Mouse (Mus musculus) hindbrain, embryonic 15.5 days (tissue): ENCODE data around the gene Ankrd6. TPM values are rescaled to one million over a fixed set of nuclear protein-coding genes. Genes with fewer than 3 reads are reported as not detected.

ENCODE experiments used
- ATAC-seq: fragments of 200-750 bp; cut with Nextera tagmentation; 2 replicates; pipeline ENCODE4 v1.8.0; 2017; ENCODE audit warnings: low read depth, moderate number of reproducible peaks, moderate TSS enrichment; ENCODE audit not compliant: low FRiP score
- H3K27ac ChIP-seq: fragments of 300-500 bp; sonication (generic); replicated peaks from 2 replicates; pipeline ENCODE4 v1.5.1; 2015; ENCODE audit warnings: mild to moderate bottlenecking, inconsistent platforms
- H3K27me3 ChIP-seq: fragments of 300-500 bp; sonication (generic); 2 replicates; pipeline ENCODE4 v1.6.1; 2015; ENCODE audit warnings: control low read depth, inconsistent platforms
- H3K36me3 ChIP-seq: fragments of 300-500 bp; sonication (generic); 2 replicates; pipeline ENCODE4 v1.6.1; 2015; ENCODE audit warnings: control low read depth, inconsistent platforms
- H3K4me1 ChIP-seq: fragments of 300-500 bp; sonication (generic); replicated peaks from 2 replicates; pipeline ENCODE4 v1.6.1; 2015; ENCODE audit warnings: control low read depth, inconsistent platforms
- H3K4me2 ChIP-seq: fragments of 300-500 bp; sonication (generic); 2 replicates; pipeline ENCODE4 v1.6.1; 2015; ENCODE audit warnings: moderate library complexity, mild to moderate bottlenecking, inconsistent platforms
- H3K4me3 ChIP-seq: fragments of 300-500 bp; sonication (generic); 2 replicates; pipeline ENCODE4 v1.5.1; 2015; ENCODE audit warnings: mild to moderate bottlenecking, inconsistent platforms
- H3K9ac ChIP-seq: fragments of 300-500 bp; sonication (generic); 2 replicates; pipeline ENCODE4 v1.6.1; 2015; ENCODE audit warnings: inconsistent platforms
- H3K9me3 ChIP-seq: fragments of 300-500 bp; sonication (generic); 2 replicates; pipeline ENCODE4 v1.6.1; 2016; ENCODE audit warnings: control low read depth, inconsistent platforms
- WGBS: fragments of 180-500 bp; shearing (Covaris S2); methylation state at CpG from one replicate; pipeline ENCODE4 v1.1.7; 2015; 5-methylcytosine and 5-hydroxymethylcytosine counted together
- polyA plus RNA-seq: library from polyadenylated mRNA; unstranded; fragments of >200 nt; fragmentation: Nextera tagmentation; extraction: Ambion mirVana; gene quantifications from 2 replicates; pipeline ENCODE4 v1.2.1, GENCODE M21; 2015

Gene Ankrd6
- 23.4 and 26.9 TPM in 2 replicates for polyA plus RNA-seq

DNA sequence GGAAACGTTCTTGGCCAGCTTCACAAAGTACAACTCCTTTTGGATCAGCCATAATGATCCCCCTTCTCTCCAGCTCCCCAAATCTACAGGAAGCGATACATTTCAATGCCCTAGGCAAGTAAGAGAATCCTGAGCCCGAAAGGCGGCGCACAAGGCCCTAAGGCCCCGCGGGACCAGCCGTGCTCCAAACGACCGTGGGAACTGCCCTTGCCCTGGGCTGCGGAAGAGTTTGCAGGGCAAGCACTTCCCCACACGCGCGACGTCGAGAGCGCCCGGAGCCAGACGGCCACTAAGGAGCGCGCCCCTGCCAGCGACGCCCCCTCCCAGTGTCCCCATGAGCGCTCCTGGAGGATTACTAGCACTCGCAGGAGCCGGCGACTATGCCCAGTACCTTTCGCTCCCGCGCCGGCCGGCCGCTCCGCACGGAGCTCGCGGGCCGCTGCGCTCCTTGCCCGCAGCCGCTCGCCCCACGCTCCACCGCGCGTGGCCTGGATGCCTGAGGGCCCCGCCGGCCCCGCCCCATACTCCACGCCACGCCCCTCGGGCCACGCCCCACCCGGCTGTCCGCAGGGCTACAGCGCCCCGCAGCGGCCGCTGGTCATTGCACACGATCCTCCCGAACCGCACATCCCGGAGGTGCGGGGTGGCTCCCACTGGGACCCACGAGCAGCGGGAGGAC, at the start of gene Ankrd6:
Gene Ankrd6 (minus strand): TSS at position 486 of the 679 bp plus-strand sequence.
- Histone ChIP-seq H3K36me3 (no peaks in the 10 kb centered on the region), H3K27ac (no peak within 1 kb of the TSS; the same call in 1 of the 2 replicates), H3K4me3 (peak within 1 kb of the TSS; percentile 67), H3K4me2 (peak within 1 kb of the TSS; percentile 88), H3K27me3 (no peaks in the 10 kb centered on the region), H3K4me1 (peaks cover 30% of the 10 kb centered on the region), H3K9me3 (no peaks in the 10 kb centered on the region), H3K9ac (peak within 1 kb of the TSS; percentile 52)
- WGBS = under 1% methylated on average over 66 of the region's 66 CpGs
- peak; percentile 96 for ATAC-seq

DNA sequence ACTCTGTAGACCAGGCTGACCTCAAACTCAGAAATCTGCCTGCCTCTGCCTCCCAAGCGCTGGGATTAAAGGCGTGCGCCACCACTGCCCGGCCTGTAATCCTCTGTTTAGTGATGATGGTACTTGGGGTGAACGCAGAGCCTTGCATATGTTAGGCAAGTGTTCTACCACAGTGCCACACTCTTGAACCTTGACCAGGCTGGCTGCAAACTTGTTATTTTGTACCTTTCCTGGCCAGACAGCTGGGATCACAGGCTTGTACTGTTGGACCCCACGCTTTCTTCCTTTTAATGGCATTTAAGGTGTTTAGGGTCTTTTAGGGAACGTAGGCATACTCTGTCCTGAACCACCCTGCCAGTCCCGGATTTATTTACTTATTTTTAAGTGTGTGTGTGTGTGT, 48.4 kb upstream of the Ankrd6 start:
- H3K4me3 ChIP-seq = no peak overlapping the region
- WGBS = 97% methylated on average over 8 of the region's 8 CpGs
- no peak overlapping the region for H3K9ac ChIP-seq
- no peak overlapping the region for H3K27ac ChIP-seq
- no peaks in the 10 kb centered on the region for H3K27me3 ChIP-seq
- ATAC-seq = no peak
- no peaks in the 10 kb centered on the region for H3K9me3 ChIP-seq
- H3K4me2 ChIP-seq = no peak overlapping the region
- H3K36me3 ChIP-seq = peaks cover 4% of the 10 kb centered on the region; the same call in 1 of the 2 replicates
- no peaks in the 10 kb centered on the region for H3K4me1 ChIP-seq

DNA sequence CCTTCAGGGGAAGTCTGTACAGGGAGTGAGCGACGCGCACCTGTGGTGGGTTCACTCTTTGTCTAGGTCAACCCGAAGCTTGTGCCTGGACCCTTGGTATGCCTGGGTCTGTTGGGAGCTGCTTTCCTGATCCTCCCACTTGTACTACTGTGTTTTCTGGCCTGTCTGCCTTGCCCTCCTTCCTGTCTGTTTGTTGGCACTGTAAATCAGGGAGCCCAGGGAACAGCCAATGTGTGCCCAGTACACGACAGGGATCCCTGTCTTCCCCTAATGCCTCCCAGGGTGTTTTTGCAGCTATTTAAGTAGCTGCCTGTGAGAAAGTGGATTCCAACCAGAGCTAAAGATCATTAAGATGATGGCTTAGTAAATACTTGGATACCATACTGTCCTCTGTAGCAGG, 46.9 kb upstream of the Ankrd6 start:
- Histone ChIP-seq H3K9me3 (no peaks in the 10 kb centered on the region), H3K4me3 (no peak overlapping the region), H3K4me1 (no peaks in the 10 kb centered on the region), H3K27me3 (no peaks in the 10 kb centered on the region), H3K36me3 (peaks cover 4% of the 10 kb centered on the region; the same call in 1 of the 2 replicates), H3K4me2 (no peak overlapping the region), H3K27ac (no peak overlapping the region), H3K9ac (no peak overlapping the region)
- WGBS = 87% methylated on average over 5 of the region's 5 CpGs
- ATAC-seq = no peak

DNA sequence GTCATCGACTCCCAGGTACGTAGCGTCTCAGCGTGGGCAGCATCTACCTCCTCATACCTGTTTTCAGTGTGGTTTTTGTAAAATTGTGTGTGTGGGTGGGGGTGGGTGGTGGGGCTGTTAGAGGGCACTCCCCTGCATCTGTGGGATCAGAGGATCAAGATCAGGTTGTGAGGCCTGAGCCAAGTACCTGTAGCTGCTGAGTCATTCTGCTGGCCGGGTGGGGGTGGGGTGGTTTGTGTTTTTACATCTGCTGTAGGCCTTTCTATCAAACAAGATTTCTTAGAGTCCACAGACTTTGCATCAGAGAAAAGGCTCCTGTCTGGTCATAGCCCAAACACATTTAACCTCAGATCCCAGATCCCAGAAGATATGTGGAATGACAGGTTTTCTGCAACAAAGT, 45.4 kb upstream of the Ankrd6 start:
- peaks cover 2% of the 10 kb centered on the region; the same call in 1 of the 2 replicates for H3K36me3 ChIP-seq
- 98% methylated on average over 5 of the region's 5 CpGs for WGBS

DNA sequence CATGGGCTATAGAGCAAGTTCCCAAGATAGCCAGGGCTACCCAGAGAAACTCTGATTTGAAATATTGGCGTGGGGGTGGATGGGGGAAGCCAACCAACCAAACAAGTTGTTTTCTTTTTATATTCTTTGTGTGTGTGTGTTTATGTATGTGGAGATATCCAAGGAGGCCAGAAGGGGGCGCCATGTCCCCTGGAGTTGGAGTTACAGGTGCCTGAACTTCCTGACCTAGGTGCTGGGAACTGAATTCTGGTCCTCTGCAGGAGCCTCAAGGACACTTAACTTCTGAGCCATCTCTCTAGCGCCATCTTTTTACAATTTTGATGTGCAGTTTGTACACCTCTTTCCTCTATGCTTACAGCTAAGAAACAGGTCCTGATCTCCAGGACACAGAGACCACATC, 43.5 kb upstream of the Ankrd6 start:
- Histone ChIP-seq H3K4me3 (no peak overlapping the region), H3K27ac (no peak overlapping the region), H3K9me3 (no peaks in the 10 kb centered on the region), H3K27me3 (no peaks in the 10 kb centered on the region), H3K36me3 (no peaks in the 10 kb centered on the region; the same call in 1 of the 2 replicates), H3K4me1 (no peaks in the 10 kb centered on the region), H3K4me2 (no peak overlapping the region), H3K9ac (no peak overlapping the region)
- 82% methylated on average over 3 of the region's 3 CpGs for WGBS
- no peak for ATAC-seq

More for the DNA sequence above, 45.4 kb upstream of the Ankrd6 start:
- H3K4me2 ChIP-seq = no peak overlapping the region
- H3K9me3 ChIP-seq = no peaks in the 10 kb centered on the region
- H3K27ac ChIP-seq = no peak overlapping the region
- no peak overlapping the region for H3K9ac ChIP-seq
- H3K27me3 ChIP-seq = no peaks in the 10 kb centered on the region
- H3K4me1 ChIP-seq = no peaks in the 10 kb centered on the region
- no peak for ATAC-seq
- no peak overlapping the region for H3K4me3 ChIP-seq

DNA sequence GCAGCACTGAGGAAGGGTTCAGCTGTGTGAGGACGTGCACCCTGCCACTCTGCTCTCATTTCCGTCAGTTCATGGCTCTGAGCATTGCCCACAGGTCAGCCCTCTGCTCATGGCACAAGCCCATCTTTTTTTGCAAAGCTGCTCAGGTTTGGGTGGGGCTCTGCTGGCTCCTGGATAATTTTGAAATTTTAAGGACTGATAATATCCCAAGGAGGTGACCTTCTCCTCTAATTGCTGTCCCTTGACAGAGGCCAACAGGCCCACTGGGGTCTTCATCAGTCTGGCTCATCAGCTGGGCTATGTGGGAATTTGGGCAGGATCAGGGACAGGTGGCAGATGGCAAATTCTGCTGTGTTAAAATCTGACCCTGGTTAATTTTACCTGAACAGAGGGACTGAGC, 38.7 kb upstream of the Ankrd6 start:
- no peaks in the 10 kb centered on the region for H3K9me3 ChIP-seq
- H3K27ac ChIP-seq = no peak overlapping the region
- no peak overlapping the region for H3K9ac ChIP-seq
- H3K36me3 ChIP-seq = no peaks in the 10 kb centered on the region
- ATAC-seq = no peak
- no peaks in the 10 kb centered on the region for H3K27me3 ChIP-seq
- H3K4me3 ChIP-seq = no peak overlapping the region
- H3K4me2 ChIP-seq = no peak overlapping the region
- WGBS = 76% methylated on average over 2 of the region's 2 CpGs
- peaks cover 20% of the 10 kb centered on the region for H3K4me1 ChIP-seq

DNA sequence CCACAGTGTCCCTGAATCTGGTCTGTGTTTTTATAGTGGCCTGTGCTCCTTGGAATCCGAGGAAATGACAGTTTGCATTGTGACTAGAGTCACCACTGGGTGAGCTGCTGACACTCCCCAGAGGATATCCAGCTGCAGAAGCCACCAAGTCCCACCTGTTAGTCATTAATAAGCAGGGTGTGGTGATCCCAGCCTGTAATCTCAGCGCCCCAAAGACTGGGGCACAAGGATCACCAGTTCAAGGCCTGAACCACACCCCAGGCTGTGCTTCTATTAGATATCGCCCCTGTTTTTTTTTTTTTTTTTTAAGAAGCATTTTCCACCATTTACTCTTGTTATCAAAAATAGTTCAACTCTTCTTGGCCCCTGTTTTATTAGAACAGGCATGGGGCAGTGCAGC, 36.4 kb upstream of the Ankrd6 start:
- WGBS = 77% methylated on average over 3 of the region's 3 CpGs
- Histone ChIP-seq H3K9me3 (no peaks in the 10 kb centered on the region), H3K9ac (no peak overlapping the region), H3K4me1 (peaks cover 29% of the 10 kb centered on the region), H3K27ac (no peak overlapping the region), H3K4me2 (no peak overlapping the region), H3K4me3 (no peak overlapping the region), H3K36me3 (no peaks in the 10 kb centered on the region), H3K27me3 (no peaks in the 10 kb centered on the region)
- no peak for ATAC-seq

DNA sequence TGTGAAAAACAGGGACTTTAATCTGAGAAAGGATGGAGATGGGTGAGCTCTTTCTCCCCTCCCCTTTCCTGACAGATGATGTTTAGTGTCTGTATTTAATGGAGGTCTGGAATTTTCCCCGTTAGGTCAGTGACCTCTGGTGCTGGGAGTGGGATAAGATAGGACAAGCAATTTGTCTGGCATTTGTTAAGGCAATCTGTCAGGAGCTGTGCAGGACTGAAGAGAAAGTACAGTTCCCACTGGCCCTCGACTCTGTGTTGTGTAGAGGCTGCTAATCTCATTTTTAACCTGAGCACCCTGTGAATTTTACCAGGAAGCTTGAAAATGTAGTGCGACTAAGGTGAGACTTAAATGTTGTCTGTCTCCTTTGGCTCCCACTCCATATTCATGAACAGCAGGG, 35.0 kb upstream of the Ankrd6 start:
- 4% methylated on average over 3 of the region's 3 CpGs for WGBS
- no peaks in the 10 kb centered on the region for H3K9me3 ChIP-seq
- H3K4me1 ChIP-seq = peaks cover 34% of the 10 kb centered on the region
- no peaks in the 10 kb centered on the region for H3K36me3 ChIP-seq
- no peak overlapping the region for H3K27ac ChIP-seq
- no peaks in the 10 kb centered on the region for H3K27me3 ChIP-seq
- H3K4me2 ChIP-seq = peak overlapping the region; percentile 82
- ATAC-seq = no peak
- H3K9ac ChIP-seq = no peak overlapping the region
- H3K4me3 ChIP-seq = peak overlapping the region; percentile 88; the same call in 1 of the 2 replicates

DNA sequence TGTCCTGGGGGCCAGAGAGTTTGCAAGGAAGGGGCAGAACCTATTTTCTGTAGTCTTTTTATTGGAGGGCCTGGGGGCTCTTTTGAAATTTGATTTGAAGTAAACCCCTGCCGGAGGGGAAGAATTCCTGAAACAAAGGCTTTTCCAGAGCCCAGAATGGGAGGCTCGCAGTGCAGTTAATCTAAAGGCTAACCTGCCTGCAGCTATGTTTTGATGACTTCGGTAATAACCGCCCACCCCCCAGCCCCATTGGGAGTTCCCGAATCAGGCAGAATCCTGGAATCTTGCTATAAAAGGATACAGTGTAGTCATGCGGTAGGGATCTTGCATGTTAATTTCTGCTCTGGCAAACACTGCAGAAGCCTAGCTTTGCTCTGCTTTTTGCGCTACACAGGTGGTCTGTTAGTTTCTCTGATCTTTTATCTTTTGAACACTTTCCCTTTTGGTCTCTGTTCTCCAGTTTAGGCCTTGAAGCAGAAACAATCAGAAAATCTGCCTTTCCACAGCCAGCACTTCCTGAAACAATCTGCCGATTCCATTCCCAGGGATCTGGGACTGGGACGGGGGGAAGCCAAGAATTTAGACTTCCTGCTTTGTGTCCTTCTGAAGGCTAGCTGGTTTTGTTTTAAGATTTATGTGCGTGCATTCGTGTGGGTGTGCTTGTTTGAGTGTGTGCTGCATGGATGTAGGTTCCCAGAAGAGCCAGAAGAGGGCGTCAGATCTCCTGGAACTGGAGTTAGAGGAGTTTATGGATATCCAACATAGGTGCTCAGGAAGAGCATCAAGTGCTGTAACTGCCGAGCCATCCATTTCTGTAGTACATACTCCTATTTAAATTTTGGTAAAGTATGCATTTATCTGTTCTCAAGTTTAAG, 34.4 kb upstream of the Ankrd6 start:
- Histone ChIP-seq H3K36me3 (no peaks in the 10 kb centered on the region), H3K4me3 (peak overlapping the region; percentile 88), H3K9me3 (no peaks in the 10 kb centered on the region), H3K9ac (peak overlapping the region; percentile 92), H3K27me3 (no peaks in the 10 kb centered on the region), H3K4me1 (peaks cover 34% of the 10 kb centered on the region), H3K27ac (peak overlapping the region; percentile 54; the same call in 1 of the 2 replicates), H3K4me2 (peak overlapping the region; percentile 82)
- ATAC-seq = no peak
- WGBS = 9% methylated on average over 13 of the region's 13 CpGs

DNA sequence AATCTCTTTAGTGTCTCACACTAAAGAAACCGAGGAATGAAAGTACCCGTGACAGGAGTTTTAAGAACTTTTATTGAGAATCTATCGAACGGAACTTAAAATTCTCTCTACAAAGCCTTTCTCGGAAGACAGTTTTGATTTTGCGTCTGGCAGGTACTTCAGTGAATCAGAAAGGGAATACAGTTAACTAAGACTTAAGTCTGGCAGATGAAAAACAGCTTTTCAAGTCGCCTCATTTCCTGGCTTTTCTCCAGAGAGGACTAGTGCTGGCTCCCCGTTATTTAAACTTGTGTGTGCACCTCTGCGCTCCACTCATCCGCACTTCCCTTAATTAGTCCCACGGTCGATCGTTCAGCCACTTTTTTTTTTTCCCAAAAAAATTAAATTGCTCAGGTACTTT, 33.6 kb upstream of the Ankrd6 start:
- Histone ChIP-seq H3K4me2 (peak overlapping the region; percentile 82), H3K4me3 (peak overlapping the region; percentile 88), H3K9me3 (no peaks in the 10 kb centered on the region), H3K36me3 (no peaks in the 10 kb centered on the region), H3K27ac (peak overlapping the region; percentile 89; the same call in 1 of the 2 replicates), H3K4me1 (peaks cover 34% of the 10 kb centered on the region), H3K27me3 (no peaks in the 10 kb centered on the region), H3K9ac (peak overlapping the region; percentile 92)
- ATAC-seq = no peak
- under 1% methylated on average over 13 of the region's 13 CpGs for WGBS

DNA sequence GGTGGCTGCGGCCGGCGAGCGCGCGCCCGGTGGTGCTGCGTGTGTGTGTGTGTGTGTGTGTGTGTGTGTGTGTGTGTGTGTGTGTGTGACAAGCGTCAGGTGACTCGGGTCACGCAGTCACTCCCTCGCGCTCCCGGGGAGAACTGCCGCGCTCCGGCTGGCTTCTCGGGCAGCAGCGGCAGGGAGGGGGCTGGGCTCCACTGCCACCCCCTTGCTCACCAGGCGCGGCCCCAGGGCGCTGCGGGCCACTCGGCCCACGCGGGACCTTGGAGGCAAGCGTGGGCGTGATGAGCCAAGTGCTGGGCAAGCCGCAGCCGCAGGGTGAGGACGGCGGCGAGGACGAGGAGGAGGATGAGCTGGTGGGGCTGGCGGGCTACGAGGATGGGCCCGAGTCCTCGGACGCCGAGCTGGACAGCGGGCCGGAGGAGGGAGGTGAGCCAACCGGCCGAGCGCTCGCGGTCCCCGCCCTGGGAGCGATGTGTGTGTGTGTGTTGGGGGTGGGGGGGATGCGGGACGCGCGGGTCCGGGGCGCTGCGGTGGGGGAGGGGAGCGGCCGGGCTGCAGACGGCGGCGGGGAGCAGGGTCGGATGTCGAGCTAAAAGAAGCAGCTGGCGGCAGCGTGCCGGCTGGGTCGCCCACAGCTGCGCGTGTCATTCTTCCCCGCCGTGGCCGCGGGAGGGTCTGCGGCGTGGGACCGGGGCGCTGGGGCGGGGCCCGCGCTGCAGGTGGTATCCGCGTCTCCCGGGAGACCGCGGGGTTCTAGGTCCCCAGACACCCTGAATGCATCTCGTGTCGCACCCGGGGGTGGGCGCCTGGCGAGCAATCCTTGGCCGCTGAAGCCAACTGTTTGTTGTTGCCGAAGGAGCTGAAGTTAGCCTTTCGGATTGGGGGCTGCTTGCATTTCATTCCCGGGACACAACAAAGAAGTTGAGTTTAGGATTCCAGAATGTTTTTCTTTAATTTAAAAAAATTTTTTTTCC, 32.8 kb upstream of the Ankrd6 start:
- Histone ChIP-seq H3K4me2 (peak overlapping the region; percentile 82), H3K36me3 (no peaks in the 10 kb centered on the region), H3K4me3 (peak overlapping the region; percentile 88), H3K4me1 (peaks cover 34% of the 10 kb centered on the region), H3K9ac (peak overlapping the region; percentile 92), H3K9me3 (no peaks in the 10 kb centered on the region), H3K27me3 (no peaks in the 10 kb centered on the region), H3K27ac (peak overlapping the region; percentile 89)
- ATAC-seq = peak; percentile 79
- under 1% methylated on average over 64 of the region's 94 CpGs for WGBS
